In genomic region chr1:73860421-73860820, GRCm38 (mm10) we compare ENCODE assay signal across 28 mouse cellular contexts.
"Had no signal": no experiment of that assay in that cellular context is flagged by ENCODE, and none has a peak within 500 bp of the region (broad histone marks: within the 10 kb centered on the region; RNA-seq: fewer than 3 reads in every experiment).

No protein-coding gene starts in this region.

- H3K9ac ChIP-seq: embryonic facial prominence, embryonic 12.5 days; embryonic facial prominence, embryonic 13.5 days; embryonic facial prominence, embryonic 15.5 days; forebrain, embryonic 12.5 days; forebrain, embryonic 13.5 days; forebrain, embryonic 15.5 days; forebrain, postnatal 0 days had no signal

- H3K9me3 ChIP-seq: embryonic facial prominence, embryonic 12.5 days; embryonic facial prominence, embryonic 13.5 days; embryonic facial prominence, embryonic 15.5 days; forebrain, embryonic 10.5 days; forebrain, embryonic 12.5 days; forebrain, embryonic 13.5 days; forebrain, embryonic 15.5 days had no signal

- H3K27me3 ChIP-seq: embryonic facial prominence, embryonic 12.5 days; embryonic facial prominence, embryonic 13.5 days; embryonic facial prominence, embryonic 15.5 days; forebrain, embryonic 13.5 days; forebrain, embryonic 15.5 days had no signal

- H3K27ac ChIP-seq: embryonic facial prominence, embryonic 12.5 days; embryonic facial prominence, embryonic 13.5 days; embryonic facial prominence, embryonic 15.5 days; forebrain, embryonic 10.5 days; forebrain, embryonic 12.5 days; forebrain, embryonic 13.5 days; forebrain, embryonic 15.5 days; gastrocnemius, adult 2 months; heart, adult 2 months had no signal

- DNase-seq: cerebellum, adult 18-20 months; cerebellum, adult 2 months; cerebellum, adult 8-10 months; cerebellum, adult 9-10 months; cerebellum, adult 9-11 months; cerebellum, postnatal 10 days; cerebellum, postnatal 14 days; cerebellum, postnatal 25 days; cerebellum, postnatal 36 days; embryo, embryonic 11 days; forebrain, postnatal 0 days; gastrocnemius, adult 2 months; gastrocnemius, postnatal 10 days; gastrocnemius, postnatal 14 days; gastrocnemius, postnatal 25 days; gastrocnemius, postnatal 36 days; heart, adult 18-20 months; heart, adult 2 months had no signal

- H3K4me2 ChIP-seq: embryonic facial prominence, embryonic 12.5 days; embryonic facial prominence, embryonic 13.5 days; embryonic facial prominence, embryonic 15.5 days; forebrain, embryonic 12.5 days; forebrain, embryonic 13.5 days; forebrain, embryonic 15.5 days had no signal

- H3K36me3 ChIP-seq: embryonic facial prominence, embryonic 12.5 days; embryonic facial prominence, embryonic 13.5 days; embryonic facial prominence, embryonic 15.5 days; forebrain, embryonic 10.5 days; forebrain, embryonic 12.5 days; forebrain, embryonic 15.5 days had no signal

- ATAC-seq: forebrain, embryonic 13.5 days; forebrain, embryonic 14.5 days; forebrain, embryonic 15.5 days; forebrain, embryonic 16.5 days; forebrain, postnatal 0 days had no signal

- H3K4me3 ChIP-seq: embryonic facial prominence, embryonic 12.5 days; embryonic facial prominence, embryonic 13.5 days; embryonic facial prominence, embryonic 15.5 days; erythroblast, embryonic 14.5 days; forebrain, embryonic 10.5 days; forebrain, embryonic 12.5 days; forebrain, embryonic 13.5 days; forebrain, embryonic 15.5 days; gastrocnemius, adult 2 months; heart, adult 2 months had no signal
